Mouse (Mus musculus) CD8-positive naive resting alpha-beta T cell, adult 57 days (primary cell): ENCODE measurements around the gene Rgs2. TPM values are rescaled to one million over a fixed set of nuclear protein-coding genes. Genes with fewer than 3 reads are reported as not detected.

Experiments used
- total RNA-seq: library from RNA; stranded (reverse); gene quantifications from one replicate; pipeline ENCODE4 v1.2.4, GENCODE M21; 2023

Rgs2 gene
- 236 TPM for total RNA-seq

DNA sequence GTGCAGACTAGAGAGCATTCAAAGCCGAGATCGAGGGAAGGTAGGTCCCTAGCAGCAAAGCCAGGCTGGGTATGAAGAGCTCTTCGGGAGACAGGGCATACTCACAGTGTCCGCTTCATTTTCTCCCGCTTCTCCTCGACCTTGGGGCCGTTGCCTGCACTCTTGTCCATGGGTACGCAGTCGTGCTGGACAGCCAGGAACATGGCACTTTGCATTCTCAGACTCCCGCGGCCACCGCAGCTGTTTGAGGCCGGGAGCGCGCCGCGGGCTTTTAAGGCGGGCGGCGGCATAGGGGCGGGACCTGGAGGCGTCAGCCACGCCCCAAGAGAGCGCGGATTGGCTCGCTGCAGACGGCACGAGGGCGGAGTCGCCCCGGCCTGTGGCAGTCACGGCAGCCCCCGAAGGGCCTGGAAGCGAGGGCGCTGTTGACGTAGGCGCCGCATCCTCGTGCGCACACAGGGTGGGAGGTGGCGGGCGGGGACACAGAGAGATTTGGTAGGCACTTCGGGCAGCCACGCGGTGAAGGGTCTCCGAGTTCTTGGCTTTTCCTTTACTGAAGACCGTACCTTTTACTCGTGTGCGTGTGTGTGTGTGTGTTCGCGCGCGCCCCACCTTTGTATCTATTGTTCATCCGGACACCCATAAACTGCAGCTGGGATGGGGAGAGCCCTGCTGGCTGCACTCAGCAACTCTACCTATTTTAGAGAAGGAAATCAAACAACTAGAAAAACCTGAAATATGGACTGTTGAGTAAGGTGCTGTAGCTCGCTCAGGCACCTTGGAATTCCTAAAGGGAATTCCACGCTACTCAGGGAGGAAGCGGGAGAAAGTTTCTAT lies at the start of gene Rgs2:
Gene Rgs2, minus strand, starts transcription at position 258 of the 837 bp plus-strand sequence.

Other genes with a start within 250 kb of the Rgs2 start
- gene Trove2, start 227.1 kb downstream of the Rgs2 start, total RNA-seq: 3.3 TPM
- gene Uchl5, start 226.9 kb downstream of the Rgs2 start, total RNA-seq: 35.4 TPM
- gene Rgs13, start 173.2 kb upstream of the Rgs2 start, total RNA-seq: not detected
- gene Rgs1, start 245.1 kb upstream of the Rgs2 start, total RNA-seq: 437 TPM